Mouse (Mus musculus): Measurements from ENCODE around the gene 4930438A08Rik. TPM values are rescaled to one million over a fixed set of nuclear protein-coding genes. Genes with fewer than 3 reads are reported as not detected.

The 4930438A08Rik gene
- polyA plus RNA-seq, 1 experiment from 2014 or later, result 0.17 TPM

GRCm38 (mm10) chr11:58334746-58335145 lies 60.1 kb downstream of the 4930438A08Rik start:
- Histone ChIP-seq H3K4me2 (replicated peaks) (no peak overlapping the region), H3K27me3 (no peaks in the 10 kb centered on the region), H3K27ac (no peak overlapping the region), H3K4me1 (peaks cover 24% of the 10 kb centered on the region), H3K9ac (no peak overlapping the region), H3K36me3 (peaks cover 60% of the 10 kb centered on the region), H3K4me3 (no peak overlapping the region), H3K9me3 (replicated peaks) (no peaks in the 10 kb centered on the region)
- ATAC-seq (ENCODE audit: low FRiP score), result no peak
- WGBS, result 74% methylated on average over 3 of the region's 3 CpGs

Other genes starting within 250 kb of the 4930438A08Rik start
- 0.14 TPM in 1 of 2 replicates, not detected in the other for gene Gm12248, start 181.7 kb upstream of the 4930438A08Rik start, polyA plus RNA-seq (2016; fragmentation: Nextera tagmentation; extraction: Ambion mirVana)
- gene Cnot8, start 170.6 kb upstream of the 4930438A08Rik start, polyA plus RNA-seq (2016; fragmentation: Nextera tagmentation; extraction: Ambion mirVana), result 105 and 109 TPM in 2 replicates
- gene Gemin5, start 106.3 kb upstream of the 4930438A08Rik start, polyA plus RNA-seq (2016; fragmentation: Nextera tagmentation; extraction: Ambion mirVana), result 22.5 and 24.2 TPM in 2 replicates
- gene Mrpl22, start 103.1 kb upstream of the 4930438A08Rik start, polyA plus RNA-seq (2016; fragmentation: Nextera tagmentation; extraction: Ambion mirVana), result 98.3 and 102 TPM in 2 replicates
- gene Igtp, start 75.2 kb upstream of the 4930438A08Rik start, polyA plus RNA-seq (2016; fragmentation: Nextera tagmentation; extraction: Ambion mirVana), result 1.9 and 2.0 TPM in 2 replicates
- 0.87 and 0.96 TPM in 2 replicates for gene Irgm2, start 75.2 kb upstream of the 4930438A08Rik start, polyA plus RNA-seq (2016; fragmentation: Nextera tagmentation; extraction: Ambion mirVana)
- 24.1 and 24.5 TPM in 2 replicates for gene Zfp692, start 32.3 kb downstream of the 4930438A08Rik start, polyA plus RNA-seq (2016; fragmentation: Nextera tagmentation; extraction: Ambion mirVana)
- gene Zfp672, start 55.5 kb downstream of the 4930438A08Rik start, polyA plus RNA-seq (2016; fragmentation: Nextera tagmentation; extraction: Ambion mirVana), result 34.1 and 39.4 TPM in 2 replicates
- gene Sh3bp5l, start 55.9 kb downstream of the 4930438A08Rik start, polyA plus RNA-seq (2016; fragmentation: Nextera tagmentation; extraction: Ambion mirVana), result 49.1 and 50.7 TPM in 2 replicates
- not detected in 2 replicates for gene Lypd8, start 104.2 kb downstream of the 4930438A08Rik start, polyA plus RNA-seq (2016; fragmentation: Nextera tagmentation; extraction: Ambion mirVana)
- not detected in 2 replicates for gene 1810065E05Rik, start 146.3 kb downstream of the 4930438A08Rik start, polyA plus RNA-seq (2016; fragmentation: Nextera tagmentation; extraction: Ambion mirVana)
- gene Gm12253, start 157.8 kb downstream of the 4930438A08Rik start, polyA plus RNA-seq (2016; fragmentation: Nextera tagmentation; extraction: Ambion mirVana), result not detected in 2 replicates
- gene Lypd9, start 178.1 kb downstream of the 4930438A08Rik start, polyA plus RNA-seq (2016; fragmentation: Nextera tagmentation; extraction: Ambion mirVana), result not detected in 2 replicates
- not detected in 2 replicates for gene Olfr30, start 187.5 kb downstream of the 4930438A08Rik start, polyA plus RNA-seq (2016; fragmentation: Nextera tagmentation; extraction: Ambion mirVana)
- not detected in 2 replicates for gene Olfr332, start 217.8 kb downstream of the 4930438A08Rik start, polyA plus RNA-seq (2016; fragmentation: Nextera tagmentation; extraction: Ambion mirVana)
- gene Olfr331, start 227.8 kb downstream of the 4930438A08Rik start, polyA plus RNA-seq (2016; fragmentation: Nextera tagmentation; extraction: Ambion mirVana), result not detected in 2 replicates